Mouse (Mus musculus) left cerebral cortex, postnatal 14 days (tissue): ENCODE results near the gene Gm3149. TPM values are rescaled to one million over a fixed set of nuclear protein-coding genes. Genes with fewer than 3 reads are reported as not detected.
"Not testable (repeated sequence)": the region's sequence is repeated elsewhere in the genome, so short reads cannot be mapped to it uniquely, and the experiment has no call there.

Experiments
- DNase-seq, 2 experiments: peaks; one replicate each; pipeline ENCODE4 v3.0.0; 2021 to 2022; ENCODE audit warnings: low spot score in 2 of 2, mixed read lengths in 1 of 2
- intact Hi-C: fragments of 180-260 bp; cut with DNase I; formaldehyde crosslinking; loops from one replicate; pipeline ENCODE4 v1.15.1; 2025
- long read RNA-seq, 2 experiments: library from polyadenylated mRNA; stranded (forward); transcript quantifications; one replicate each; pipeline ENCODE4 v2.0.0; 2021
- total RNA-seq, 2 experiments: library from RNA; stranded (reverse); gene quantifications; 2 replicates each; pipeline ENCODE4 v1.2.3; 2021

The Gm3149 gene
- total RNA-seq, result not detected
- long read RNA-seq, experiment 1, result 0 reads
- long read RNA-seq, experiment 2, result 0 reads

GRCm38 (mm10) chr14:4316983-4317382 is at the start of gene Gm3149:
Gene Gm3149 (plus strand): TSS chr14:4317283.
- intact Hi-C loops, DNase-seq: not testable (repeated sequence)

- intact Hi-C loops, DNase-seq: not testable (repeated sequence)
Observed at GRCm38 (mm10) chr14:4269238-4269950, 47.7 kb upstream of the Gm3149 start.

- intact Hi-C loops, DNase-seq: not testable (repeated sequence)
Observed at GRCm38 (mm10) chr14:4279828-4280227, 37.3 kb upstream of the Gm3149 start.

- intact Hi-C loops, DNase-seq: not testable (repeated sequence)
Observed at GRCm38 (mm10) chr14:4334476-4335080, 17.5 kb downstream of the Gm3149 start, which contains the start of gene 2610042L04Rik. Gene 2610042L04Rik (plus strand): TSS chr14:4334763.

- intact Hi-C loops, DNase-seq: not testable (repeated sequence)
Observed at GRCm38 (mm10) chr14:4335506-4335905, 18.4 kb downstream of the Gm3149 start.

- intact Hi-C loops, DNase-seq: not testable (repeated sequence)
Observed at GRCm38 (mm10) chr14:4368991-4369390, 51.9 kb downstream of the Gm3149 start.

- intact Hi-C loops, DNase-seq: not testable (repeated sequence)
Observed at GRCm38 (mm10) chr14:4369691-4370090, 52.6 kb downstream of the Gm3149 start.

Other genes starting within 250 kb of the Gm3149 start
- under 1 TPM in 1 of 2 experiments, not detected in 1; 0.31 TPM for gene Gm3115, start 233.2 kb upstream of the Gm3149 start, total RNA-seq
- gene Gm8108, start 206.8 kb upstream of the Gm3149 start, total RNA-seq, result 1 to 10 TPM; 1.2 to 2.4 TPM
- gene Gm3127, start 152.3 kb upstream of the Gm3149 start, total RNA-seq, result not detected
- 1 to 10 TPM in 1 of 2 experiments, under 1 TPM in 1; 0.95 to 1.4 TPM for gene Gm2974, start 134.7 kb upstream of the Gm3149 start, total RNA-seq
- gene Gm3138, start 67.7 kb upstream of the Gm3149 start, total RNA-seq, result not detected
- gene 2610042L04Rik, start 17.5 kb downstream of the Gm3149 start, total RNA-seq, result 1 to 10 TPM; 1.3 to 1.5 TPM
- not detected for gene Gm3159, start 80.2 kb downstream of the Gm3149 start, total RNA-seq
- gene Gm3164, start 98.2 kb downstream of the Gm3149 start, total RNA-seq, result under 1 TPM in 1 of 2 experiments, not detected in 1; 0.49 TPM
- gene Gm3173, start 113.7 kb downstream of the Gm3149 start, total RNA-seq, result not detected
- gene Gm3182, start 164.5 kb downstream of the Gm3149 start, total RNA-seq, result under 1 TPM in 1 of 2 experiments, not detected in 1; 0.19 TPM
- gene Gm3047, start 238.1 kb downstream of the Gm3149 start, total RNA-seq, result not detected